Mouse (Mus musculus): ENCODE measurements around the gene Bub3.

Bub3 gene

DNA sequence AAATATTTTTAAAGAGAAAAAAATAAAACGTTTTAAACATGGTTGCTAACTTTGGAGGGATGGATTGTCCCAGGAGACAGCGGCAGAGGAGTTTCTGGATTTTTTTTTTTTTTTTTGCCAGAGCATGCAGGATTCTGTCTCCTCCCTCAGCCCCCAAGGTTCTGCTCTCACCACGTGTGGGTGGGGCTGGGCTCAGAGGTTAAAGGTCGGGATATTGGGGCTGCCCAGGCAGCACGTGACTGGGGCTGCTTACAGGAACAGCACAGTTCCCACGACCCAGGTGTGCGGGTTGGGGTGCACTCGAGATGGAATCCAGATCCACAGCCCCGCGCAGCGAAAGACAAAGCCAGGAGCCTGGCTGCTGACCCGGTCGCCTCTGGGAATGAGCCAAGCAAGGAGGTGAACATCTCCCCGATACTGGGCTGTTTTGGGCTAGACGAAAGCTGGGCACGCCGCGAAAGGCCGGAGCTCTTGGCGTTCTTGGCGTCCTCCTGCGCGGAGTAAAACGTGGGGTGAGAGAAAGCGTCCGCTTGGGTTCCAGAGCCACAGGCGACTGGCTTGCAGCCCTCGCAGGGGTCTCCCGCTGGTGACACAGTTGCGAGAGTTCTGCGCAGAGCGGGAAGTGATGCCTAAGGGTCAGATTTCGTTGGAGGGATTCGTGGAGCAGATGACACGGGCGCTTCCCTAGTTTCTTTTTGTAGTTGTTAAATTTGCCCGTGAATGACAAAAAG lies 3.3 kb upstream of the Bub3 start:
- DNase-seq (ENCODE audit: low read depth): no peak

DNA sequence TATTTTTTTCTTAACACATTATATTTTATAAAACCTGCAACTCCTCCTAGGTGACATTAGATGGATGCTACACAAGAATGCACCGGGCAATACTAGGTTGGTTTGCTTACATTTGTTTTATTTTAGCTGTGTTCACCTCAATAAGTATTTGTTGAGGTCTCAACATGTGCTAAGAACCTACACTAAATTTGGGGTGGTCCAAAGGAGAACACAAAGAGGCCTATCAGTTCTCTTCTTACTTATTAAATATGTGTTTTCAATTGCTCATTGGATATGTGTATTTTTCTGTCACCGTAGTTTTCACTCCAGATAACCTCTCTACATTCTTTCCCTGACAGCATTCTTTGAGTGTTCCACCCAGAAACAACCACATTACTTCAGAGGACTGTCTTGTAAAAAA lies 2.3 kb upstream of the Bub3 start:
- DNase-seq (ENCODE audit: low read depth): no peak

DNA sequence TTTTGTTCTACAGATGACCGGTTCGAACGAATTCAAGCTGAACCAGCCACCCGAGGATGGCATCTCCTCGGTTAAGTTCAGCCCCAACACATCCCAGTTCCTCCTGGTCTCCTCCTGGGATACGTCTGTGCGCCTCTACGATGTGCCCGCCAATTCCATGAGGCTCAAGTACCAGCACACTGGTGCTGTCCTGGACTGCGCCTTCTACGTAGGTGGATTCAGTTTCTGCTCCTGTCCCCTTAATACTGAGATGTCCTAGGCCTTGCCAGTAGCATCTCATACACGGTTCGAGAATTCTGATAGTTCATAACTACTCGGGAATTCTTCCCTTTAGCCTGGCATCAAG lies 648 bp downstream of the Bub3 start:
- DNase-seq (ENCODE audit: low read depth): no peak

DNA sequence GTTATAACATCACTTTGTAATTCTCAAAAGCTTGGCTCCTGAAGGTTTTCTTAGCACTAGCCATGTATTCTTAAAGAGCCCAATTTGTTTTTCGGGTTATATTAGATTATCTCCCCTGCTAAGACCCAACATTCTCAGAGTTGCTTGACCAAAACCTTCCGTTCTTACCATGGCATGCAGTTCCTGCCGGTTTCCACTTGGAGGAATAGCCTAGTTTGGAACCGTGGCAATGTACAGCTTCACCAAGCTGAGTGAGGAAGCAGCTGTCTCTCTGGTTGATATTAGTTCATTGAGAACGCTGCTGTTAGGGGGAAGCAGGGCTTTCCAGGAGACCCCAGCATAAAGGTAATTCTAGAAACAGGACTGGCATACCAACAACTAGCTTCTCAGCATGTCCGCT lies 15.2 kb downstream of the Bub3 start:
- no peak for DNase-seq (ENCODE audit: low read depth)

DNA sequence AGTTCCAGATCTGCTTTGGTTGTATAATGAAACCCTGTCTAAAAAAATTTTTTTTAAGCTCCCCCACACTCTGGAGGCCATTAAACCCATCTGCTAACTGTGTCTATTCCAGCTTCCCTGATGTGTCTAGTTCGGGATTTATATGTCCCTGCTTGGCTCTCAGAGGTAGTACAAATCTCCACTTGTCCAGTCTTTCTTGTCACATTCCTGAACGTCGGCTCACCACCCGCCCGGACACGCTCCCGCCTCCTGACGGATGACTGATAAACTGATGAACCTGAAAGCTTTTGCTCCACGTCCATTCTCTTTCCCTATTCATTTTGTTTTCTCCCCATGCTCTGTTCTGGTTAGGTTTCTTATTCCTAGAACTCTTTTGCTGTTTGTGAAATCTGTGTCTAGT lies 22.2 kb downstream of the Bub3 start:
- no peak for DNase-seq (ENCODE audit: low read depth)

DNA sequence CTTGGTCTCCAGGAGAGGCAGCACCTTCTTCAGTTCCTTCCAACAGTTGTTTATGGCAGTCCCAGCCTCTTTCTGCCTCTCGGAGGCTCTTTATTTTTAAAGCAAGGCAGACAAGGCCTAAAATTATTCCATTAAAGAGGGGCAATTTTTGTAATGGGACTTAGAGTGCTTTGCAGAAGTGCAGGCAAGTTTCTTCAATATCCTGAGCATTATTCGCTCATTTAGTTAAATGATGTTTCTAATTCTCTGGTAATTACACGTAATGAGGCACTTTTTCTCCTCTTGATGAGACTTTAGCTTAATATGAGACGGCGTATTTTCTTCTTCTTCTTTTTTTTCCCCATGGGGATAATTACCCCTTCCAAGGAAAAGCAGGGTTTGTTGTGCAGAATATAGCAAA lies 25.5 kb downstream of the Bub3 start:
- DNase-seq (ENCODE audit: low read depth): no peak

DNA sequence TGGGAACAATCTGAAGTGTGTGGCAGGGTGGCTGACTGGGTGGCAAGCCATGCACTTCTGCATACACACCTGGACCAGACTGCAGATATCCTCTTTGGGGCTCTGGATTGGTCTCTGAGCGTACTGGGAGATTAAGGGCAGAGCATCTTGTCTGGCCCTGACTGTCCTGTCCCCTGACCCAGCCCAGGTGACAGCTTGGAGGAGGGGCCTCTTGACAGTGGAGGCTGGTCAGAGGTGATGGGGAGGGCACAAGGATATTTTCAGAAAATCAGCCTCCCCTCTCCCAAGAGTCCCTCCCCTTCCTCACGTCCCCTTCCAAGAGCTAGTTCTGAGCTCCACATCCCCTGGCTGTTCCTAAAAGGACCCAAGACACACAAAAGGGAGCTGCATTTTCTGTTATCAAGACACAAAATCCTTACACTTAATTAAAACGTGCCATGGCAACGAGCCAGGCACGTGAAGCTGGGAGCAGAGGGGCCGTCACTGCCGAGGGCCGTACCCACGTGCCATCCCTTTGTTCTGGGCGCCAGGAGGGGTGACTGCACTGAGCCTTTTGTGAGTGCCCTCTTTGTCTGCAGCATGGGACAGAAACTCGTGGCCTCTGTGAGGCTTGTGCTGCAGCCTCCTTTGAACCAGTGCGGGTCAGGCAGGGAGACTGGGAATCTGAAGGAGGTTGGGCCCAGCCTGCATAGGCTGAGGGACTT lies 37.9 kb downstream of the Bub3 start:
- no peak for DNase-seq (ENCODE audit: low read depth)

DNA sequence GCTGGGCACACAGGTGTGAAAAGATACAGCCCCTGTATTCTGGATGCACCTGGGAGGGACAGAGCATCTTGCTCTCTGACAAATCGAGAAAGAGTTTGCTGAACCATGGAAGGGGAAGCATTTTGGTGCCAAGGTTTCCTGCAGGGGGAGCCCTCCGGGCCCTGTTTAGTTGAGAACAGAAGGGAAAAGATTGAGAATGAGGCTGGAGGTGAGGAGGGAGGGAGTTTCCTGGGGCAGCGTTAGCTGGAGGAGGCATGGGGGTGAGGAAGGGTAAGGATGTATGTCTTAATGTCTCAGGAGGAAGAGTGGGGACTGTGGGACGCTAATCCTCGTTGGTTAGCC lies 38.4 kb downstream of the Bub3 start:
- DNase-seq (ENCODE audit: low read depth): no peak

DNA sequence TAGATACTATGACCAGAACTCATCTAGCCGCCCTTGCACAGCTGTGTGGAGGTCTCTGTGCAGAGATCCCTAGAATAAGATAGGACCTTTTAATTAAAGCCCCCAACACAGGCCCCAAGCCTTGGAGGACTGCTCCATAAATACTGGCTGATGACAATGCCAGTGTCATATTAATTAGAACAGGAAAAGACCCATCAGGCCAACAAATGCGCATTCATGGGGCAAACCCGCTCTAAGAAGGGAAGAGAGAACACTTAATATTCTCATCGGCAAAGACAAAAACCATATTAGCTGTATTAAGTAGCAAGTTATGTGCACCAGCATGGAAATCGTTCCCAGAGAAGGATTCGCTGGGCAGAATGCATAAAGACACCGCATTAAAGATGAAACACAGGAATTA lies 42.1 kb downstream of the Bub3 start:
- no peak for DNase-seq (ENCODE audit: low read depth)

DNA sequence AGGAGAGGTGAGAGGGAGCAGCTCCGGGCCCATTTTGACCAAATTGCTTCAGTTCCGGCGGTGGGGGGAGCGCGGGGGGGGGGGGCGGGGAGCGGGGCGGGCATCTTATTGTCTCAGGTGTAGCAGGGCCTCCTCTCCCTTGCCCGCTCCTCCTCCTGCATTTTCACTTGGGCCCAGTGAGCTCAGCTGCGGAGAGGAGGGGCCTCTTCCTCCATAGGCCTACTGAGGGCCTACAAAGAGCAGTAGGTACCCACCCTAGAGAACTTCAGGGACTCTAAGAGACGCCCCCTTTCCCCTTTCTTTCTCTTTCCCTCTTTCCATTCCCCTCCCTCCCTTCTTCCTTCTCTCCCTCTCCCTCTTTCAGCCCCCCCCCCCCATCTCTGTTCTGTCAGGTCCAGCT lies 43.2 kb downstream of the Bub3 start:
- no peak for DNase-seq (ENCODE audit: low read depth)

DNA sequence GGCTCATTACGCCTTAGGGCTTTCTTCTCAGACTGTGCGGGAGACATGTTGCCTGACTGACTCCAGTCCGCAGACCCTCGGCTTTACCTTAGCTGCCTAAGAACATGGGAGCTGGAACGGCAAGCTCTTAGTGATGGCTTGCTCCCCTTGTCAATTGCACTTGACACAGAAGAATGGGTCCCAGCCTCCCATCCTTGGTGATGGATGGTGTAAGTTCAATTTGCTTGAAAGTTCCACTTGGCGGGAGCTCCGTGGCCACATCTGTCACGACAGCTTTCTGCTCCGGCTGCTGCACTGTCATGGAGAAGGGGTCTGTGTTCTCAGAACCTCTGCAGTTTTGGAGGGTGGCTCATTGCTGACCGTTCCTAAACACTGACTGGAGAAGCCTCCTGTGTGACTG lies 44.9 kb downstream of the Bub3 start:
- no peak for DNase-seq (ENCODE audit: low read depth)

DNA sequence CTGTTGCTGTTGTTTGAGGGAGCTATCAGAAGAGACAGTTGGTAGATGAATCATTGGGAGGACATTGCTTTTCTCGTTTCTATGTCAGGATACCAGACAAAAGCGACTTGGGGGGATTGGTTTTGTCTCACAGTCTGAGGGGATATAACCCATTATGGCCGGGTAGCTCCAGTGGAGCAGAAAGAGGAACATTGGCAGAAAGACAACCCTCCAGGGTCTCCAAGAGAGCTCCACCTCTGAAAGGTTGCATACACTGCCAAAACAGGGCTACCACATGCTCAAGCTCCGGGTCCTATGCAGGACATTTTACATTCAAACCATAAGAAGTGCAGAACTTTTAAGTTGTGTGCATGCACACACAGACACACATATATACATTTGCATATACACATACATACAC lies 45.5 kb downstream of the Bub3 start:
- no peak for DNase-seq (ENCODE audit: low read depth)

DNA sequence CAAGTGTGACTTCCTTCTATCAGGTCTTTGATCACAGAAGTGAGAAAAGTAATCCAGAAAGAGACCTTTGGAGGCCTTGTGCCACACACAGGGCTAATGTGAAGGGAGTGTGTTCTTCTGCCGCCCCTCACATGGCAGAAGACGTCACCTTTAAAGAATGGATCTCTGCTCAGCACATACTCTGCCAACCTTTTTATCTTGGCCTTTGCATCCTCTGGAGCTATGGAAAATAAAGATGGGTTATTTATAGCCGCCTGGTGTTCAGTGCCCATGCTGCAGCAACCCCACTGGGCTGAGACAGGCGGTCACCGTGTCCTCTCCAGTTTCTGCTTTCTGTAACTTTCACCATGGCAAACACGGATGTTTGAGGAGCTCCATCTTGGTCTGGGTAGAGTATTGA lies 48.0 kb downstream of the Bub3 start:
- DNase-seq (ENCODE audit: low read depth): no peak

DNA sequence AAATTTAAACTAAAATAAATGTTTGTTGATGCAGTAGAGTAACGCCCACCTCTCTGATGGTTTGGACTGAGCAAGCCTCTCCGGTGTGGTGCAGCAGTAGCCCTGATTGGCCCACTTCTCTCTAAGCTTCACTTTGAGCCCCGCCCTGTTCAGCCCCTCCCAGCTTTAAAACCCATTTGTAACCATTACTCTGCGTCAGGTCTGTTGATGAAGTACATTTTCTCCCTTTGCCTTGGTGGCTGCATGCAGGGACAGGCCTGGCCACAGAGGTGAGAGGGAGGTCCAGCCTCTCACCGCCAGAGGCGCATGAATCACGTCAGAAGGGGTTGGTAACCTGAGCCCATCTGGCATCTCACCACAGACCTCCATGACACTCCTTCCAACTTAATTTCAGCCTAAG lies 49.7 kb downstream of the Bub3 start:
- DNase-seq (ENCODE audit: low read depth): no peak
